Mouse (Mus musculus): ENCODE measurements around the gene Uggt1.

DNA sequence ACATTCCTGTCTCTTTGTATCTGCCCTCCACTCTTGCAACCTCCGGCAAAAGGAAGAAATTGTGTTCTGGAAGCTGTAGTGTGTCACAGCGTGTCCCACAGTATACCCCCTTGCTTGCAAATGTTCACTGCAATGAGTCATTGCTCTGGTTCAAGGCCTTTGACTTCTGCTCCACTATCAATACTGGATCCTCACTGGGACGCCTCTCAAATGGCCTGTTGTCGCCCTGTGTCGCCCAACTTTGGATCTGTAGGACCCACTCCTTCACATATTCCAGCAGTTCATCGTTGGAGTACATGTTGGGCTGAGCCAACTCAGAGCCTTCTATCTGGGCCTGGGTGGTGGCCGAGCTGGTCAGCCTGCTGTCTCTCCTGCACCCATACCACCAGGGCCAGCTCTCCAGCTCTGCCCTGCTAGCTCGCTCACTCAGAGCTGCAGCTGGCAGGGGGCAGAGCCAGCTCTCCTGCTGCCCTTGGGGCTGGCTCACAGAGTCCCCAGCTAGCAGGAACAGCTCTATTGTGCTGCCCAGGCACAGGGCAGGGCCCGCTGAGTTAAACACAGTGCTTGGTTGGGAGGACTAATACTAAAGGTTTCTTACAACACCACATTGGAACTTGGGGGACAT, 126.3 kb downstream of the Uggt1 start:
- TF ChIP-seq CTCF (IDR thresholded peaks at IDR 0.05; ENCODE audit: low read depth) (no peak), EP300 (IDR thresholded peaks at IDR 0.05; ENCODE audit: low read depth) (no peak)
